ENCODE assay signal across 9 mouse cellular contexts in genomic region chr11:57475119-57475518, GRCm38 (mm10). TPM values are rescaled to one million over a fixed set of nuclear protein-coding genes. Genes with fewer than 3 reads are reported as not detected.
DNase-seq lines count a peak whose midpoint lies in the region; ATAC-seq and TF ChIP-seq lines count a peak whose summit lies in the region.
"Had no signal": no experiment of that assay in that cellular context is flagged by ENCODE, and none has a peak within 500 bp of the region (broad histone marks: within the 10 kb centered on the region; RNA-seq: fewer than 3 reads in every experiment).

No protein-coding gene starts in this region.

- WGBS in heart, embryonic 10.5 days: 48% methylated on average over 6 of the region's 6 CpGs

- no peak overlapping the region for H3K27ac ChIP-seq in heart, embryonic 10.5 days
- H3K27ac ChIP-seq in ES-Bruce4 (ENCODE audit: insufficient read depth, low read length): no peak overlapping the region
- H3K27ac ChIP-seq: limb, embryonic 15.5 days had no signal

- peaks cover 14% of the 10 kb centered on the region for H3K36me3 ChIP-seq in heart, embryonic 10.5 days
- no peaks in the 10 kb centered on the region for H3K36me3 ChIP-seq in ES-Bruce4 (ENCODE audit: control insufficient read depth, insufficient read depth, low read length, poor library complexity, severe bottlenecking)

- intact Hi-C loops in heart, postnatal 10 days (cut with DNase I): loop anchor here (5.0 kb wide), 1 partner anchor 457 kb away; no protein-coding TSS in a partner anchor

- H3K9ac ChIP-seq in ES-Bruce4 (ENCODE audit: low read depth, poor library complexity, severe bottlenecking): no peak overlapping the region
- H3K9ac ChIP-seq: limb, embryonic 15.5 days had no signal

- TF ChIP-seq CTCF in ES-Bruce4 (IDR thresholded peaks at IDR 0.05; ENCODE audit: low read depth, low read length): peak; percentile 19

- H3K9me3 ChIP-seq in heart, embryonic 10.5 days: 0 out of 2 replicates have a peak, but pooled peaks cover 3% of the 10 kb centered on the region
- peaks cover 10% of the 10 kb centered on the region; the same call in 1 of the 2 replicates for H3K9me3 ChIP-seq in ES-Bruce4 (replicated peaks; ENCODE audit: control insufficient read depth, insufficient read depth, low read length, poor library complexity, severe bottlenecking)
- H3K9me3 ChIP-seq: limb, embryonic 15.5 days had no signal

- H3K4me1 ChIP-seq in heart, embryonic 10.5 days: no peaks in the 10 kb centered on the region
- no peaks in the 10 kb centered on the region for H3K4me1 ChIP-seq in ES-Bruce4 (ENCODE audit: control insufficient read depth, insufficient read depth, low read length)
- H3K4me1 ChIP-seq: limb, embryonic 15.5 days had no signal

- ATAC-seq in megakaryocyte-erythroid progenitor cell, adult 5-6 weeks (replicated peaks; ENCODE audit: low FRiP score, low TSS enrichment, poor library complexity, severe bottlenecking): peak; percentile 67; the same call in 1 of the 2 replicates

- no peak overlapping the region for H3K4me3 ChIP-seq in heart, embryonic 10.5 days
- H3K4me3 ChIP-seq in ES-Bruce4 (ENCODE audit: low read depth, low read length): no peak overlapping the region
- H3K4me3 ChIP-seq: limb, embryonic 15.5 days had no signal

- no peaks in the 10 kb centered on the region for H3K27me3 ChIP-seq in heart, embryonic 10.5 days (ENCODE audit: insufficient read depth, poor library complexity, severe bottlenecking)
- H3K27me3 ChIP-seq in ES-Bruce4 (ENCODE audit: control insufficient read depth, insufficient read depth, low read length, poor library complexity, severe bottlenecking): no peaks in the 10 kb centered on the region
- H3K27me3 ChIP-seq: limb, embryonic 15.5 days had no signal

- no peak for TF ChIP-seq EP300 in ES-Bruce4 (IDR thresholded peaks at IDR 0.05; ENCODE audit: insufficient read depth, low read depth, low read length)

- TF ChIP-seq POLR2A in ES-Bruce4 (IDR thresholded peaks at IDR 0.05; ENCODE audit: insufficient read depth, low read length): no peak

- peak; percentile 39 to 58 for DNase-seq in heart, postnatal 10 days
- no peak for DNase-seq in heart, embryonic 10.5 days (ENCODE audit: low spot score)
- DNase-seq in 3T3-L1 (ENCODE audit: low read depth, low spot score): peak; percentile 76
- DNase-seq in cerebellum, postnatal 10 days: peak; percentile 81 to 84
- DNase-seq in layer of hippocampus, adult 9-10 months (ENCODE audit: low spot score): peak; percentile 49
- DNase-seq in T-cell, adult 2 months (ENCODE audit: low spot score): no peak

RNA-seq across cellular contexts. Expression of gene Fam114a2, which starts 43.3 kb away (rescaled TPM):
- 10 to 100 TPM; 44.7 to 49.5 TPM for total RNA-seq in heart, postnatal 10 days (2021)
- 68.2 and 75.6 TPM in 2 replicates for polyA plus RNA-seq in heart, embryonic 10.5 days (2016; fragmentation: Nextera tagmentation; extraction: Ambion mirVana)
- polyA plus RNA-seq in ES-Bruce4 (2011; ENCODE audit: insufficient read depth, insufficient read length, low read depth, missing spikeins): 84.7 and 95.2 TPM in 2 replicates
- 28.1 and 30.7 TPM in 2 replicates for total RNA-seq in megakaryocyte-erythroid progenitor cell, adult 5-6 weeks (2014; fragmentation: Nextera tagmentation)
- 37.5 and 39.0 TPM in 2 replicates for total RNA-seq in megakaryocyte-erythroid progenitor cell, adult 5-6 weeks (2017)

RNA-seq across cellular contexts. Expression of gene Mfap3, which starts 43.3 kb away (rescaled TPM):
- total RNA-seq in heart, postnatal 10 days (2021): 10 to 100 TPM; 23.9 to 24.2 TPM
- polyA plus RNA-seq in heart, embryonic 10.5 days (2016; fragmentation: Nextera tagmentation; extraction: Ambion mirVana): 32.9 and 40.8 TPM in 2 replicates
- 63.0 and 73.5 TPM in 2 replicates for polyA plus RNA-seq in ES-Bruce4 (2011; ENCODE audit: insufficient read depth, insufficient read length, low read depth, missing spikeins)
- 11.8 and 13.9 TPM in 2 replicates for total RNA-seq in megakaryocyte-erythroid progenitor cell, adult 5-6 weeks (2014; fragmentation: Nextera tagmentation)
- 13.7 and 14.5 TPM in 2 replicates for total RNA-seq in megakaryocyte-erythroid progenitor cell, adult 5-6 weeks (2017)

Comparison
In these comparisons a context has a peak if more than half of its experiments do, and no peak if none do; other contexts are left out.
1. DNase-seq: peak in heart, postnatal 10 days (2 of 2), 3T3-L1 (single experiment), cerebellum, postnatal 10 days (2 of 2) and layer of hippocampus, adult 9-10 months (single experiment); none in heart, embryonic 10.5 days (single experiment) and T-cell, adult 2 months (single experiment).